Mouse (Mus musculus) A20 (cell line): Measurements from ENCODE around the gene Atp9a.

Experiments used
- DNase-seq: peaks from one replicate; pipeline ENCODE4 v3.0.0-alpha.2; 2011; ENCODE audit warnings: low read depth, low spot score

The Atp9a gene

DNA sequence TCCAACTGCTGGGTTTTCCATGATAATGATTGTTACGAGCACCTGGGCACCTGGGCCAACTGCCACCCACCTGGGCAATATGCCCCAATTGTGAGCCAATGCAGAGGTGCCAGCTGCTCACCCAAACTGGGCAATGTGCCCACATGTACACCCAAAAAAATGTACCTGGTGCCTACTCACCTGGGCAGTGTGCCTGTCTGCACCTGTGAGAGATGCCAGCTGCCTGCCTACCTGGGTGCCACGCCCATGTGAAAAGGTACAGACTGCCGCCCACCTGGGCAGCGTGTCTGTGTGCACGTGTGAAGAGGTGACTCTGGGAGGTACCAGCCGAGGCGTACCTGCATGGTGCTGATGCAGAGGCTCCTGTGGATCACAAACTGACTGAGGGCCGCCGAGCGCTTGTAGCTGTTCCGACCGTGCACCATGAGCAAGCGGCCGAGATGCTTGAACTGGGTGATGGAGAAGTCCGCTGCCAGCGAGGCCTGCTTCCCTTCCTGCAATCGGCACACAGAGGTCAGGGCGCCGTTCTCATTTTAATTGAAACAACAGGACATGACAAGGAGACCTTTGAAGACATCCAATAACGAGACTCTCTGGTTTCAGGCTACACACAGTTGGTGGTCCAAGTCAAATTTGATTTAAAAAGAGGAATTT is 98.6 kb downstream of the Atp9a start:
- DNase-seq, result no peak

DNA sequence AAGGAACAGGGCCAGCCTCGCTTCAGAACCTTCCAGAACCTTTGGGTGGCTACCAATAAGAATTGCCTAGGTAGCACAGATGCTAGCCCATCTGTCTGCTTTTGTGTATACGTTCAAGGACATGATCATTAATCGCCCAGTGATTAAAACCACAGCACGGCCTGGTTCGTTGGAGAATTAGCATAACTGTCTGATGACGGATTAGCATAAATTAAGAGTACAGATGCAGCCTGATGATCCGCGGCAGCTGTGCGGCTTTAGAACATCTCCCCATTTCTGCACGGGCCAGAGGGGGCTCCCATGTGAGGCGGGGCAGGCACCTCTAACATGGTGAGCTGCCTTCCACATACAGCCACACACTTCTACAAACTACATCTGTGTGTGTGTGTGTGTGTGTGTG is 100.0 kb downstream of the Atp9a start:
- no peak for DNase-seq

DNA sequence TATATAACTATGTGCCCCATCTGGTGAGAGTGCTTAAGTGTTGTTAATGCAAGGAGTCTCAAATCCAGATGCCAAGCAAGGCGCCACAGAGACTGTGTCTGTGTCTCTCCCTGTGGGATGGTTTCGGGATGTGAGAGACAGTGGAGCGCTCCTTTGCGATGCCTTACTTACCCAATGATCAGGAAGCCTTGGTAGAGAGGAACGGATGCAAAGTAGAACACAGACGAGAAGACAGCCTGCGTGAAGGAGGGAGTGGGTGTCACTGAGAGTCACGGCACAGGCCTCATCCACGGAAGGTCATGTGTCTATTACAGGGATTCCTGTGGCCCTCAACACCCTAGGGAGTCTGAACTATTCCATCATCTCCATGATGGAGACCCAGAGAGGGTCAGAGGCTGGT is 101.7 kb downstream of the Atp9a start:
- DNase-seq, result no peak

DNA sequence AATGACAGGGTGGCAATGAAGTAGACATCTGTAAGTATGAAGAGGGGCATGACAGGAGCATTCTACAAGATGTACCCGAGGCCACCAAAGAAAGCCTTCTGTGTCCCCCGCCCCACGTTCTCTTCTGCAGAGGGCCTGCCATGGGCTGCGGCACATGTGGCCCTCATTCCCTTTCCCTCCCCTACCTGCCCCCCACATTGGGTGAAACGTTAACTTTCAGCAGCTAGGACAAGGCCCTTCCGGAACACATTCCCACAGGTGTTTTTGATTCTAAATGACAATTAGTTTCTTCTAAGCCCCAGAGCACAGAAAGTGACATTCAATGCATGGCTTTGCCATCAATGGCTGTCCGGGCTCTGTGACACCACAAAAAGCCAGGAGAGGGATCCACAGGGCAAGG is 107.3 kb downstream of the Atp9a start:
- no peak for DNase-seq

DNA sequence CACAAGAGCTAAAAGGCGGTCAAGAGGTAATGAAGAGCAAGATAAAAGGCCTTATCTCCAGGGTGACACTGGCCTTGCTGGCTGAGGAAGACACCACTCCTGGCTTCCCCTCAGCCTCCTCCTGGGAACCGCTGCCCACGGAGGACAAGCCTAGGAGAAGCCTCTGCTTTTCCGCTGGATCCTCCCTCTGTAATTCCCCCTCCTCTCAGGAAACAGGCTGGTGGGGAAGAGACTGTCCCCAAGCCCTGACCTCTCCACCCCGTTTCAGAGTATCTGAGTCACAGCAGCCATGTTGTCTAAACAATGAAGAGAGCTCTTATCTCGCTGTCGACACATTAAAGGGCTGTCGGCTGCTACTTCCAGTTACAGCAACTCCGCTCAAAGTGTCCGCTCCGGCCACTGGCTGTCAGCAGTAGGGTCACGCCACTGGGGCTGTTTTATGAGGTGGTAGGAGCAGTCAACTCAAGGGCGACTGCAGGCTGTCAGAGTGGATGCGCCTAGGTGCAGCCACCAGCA is 108.8 kb downstream of the Atp9a start:
- DNase-seq, result no peak

DNA sequence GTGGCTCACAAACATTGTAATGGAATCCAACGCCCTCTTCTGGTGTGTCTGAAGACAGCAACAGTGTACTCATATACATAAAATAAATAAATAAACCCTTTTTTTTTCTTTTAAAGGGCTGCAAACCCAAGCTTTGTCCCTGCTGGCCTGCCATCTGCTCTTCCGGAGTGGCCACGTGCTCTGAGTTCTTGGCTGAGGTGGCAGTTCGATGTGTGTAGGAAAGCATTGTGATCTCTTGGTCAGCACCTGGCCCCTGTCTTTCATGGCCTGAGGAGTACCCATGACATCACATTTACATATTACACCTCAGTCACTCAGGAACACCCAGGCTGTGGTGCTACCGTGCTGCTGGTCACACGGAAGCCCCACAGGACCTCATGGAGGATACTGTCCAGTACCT is 109.7 kb downstream of the Atp9a start:
- DNase-seq, result no peak

DNA sequence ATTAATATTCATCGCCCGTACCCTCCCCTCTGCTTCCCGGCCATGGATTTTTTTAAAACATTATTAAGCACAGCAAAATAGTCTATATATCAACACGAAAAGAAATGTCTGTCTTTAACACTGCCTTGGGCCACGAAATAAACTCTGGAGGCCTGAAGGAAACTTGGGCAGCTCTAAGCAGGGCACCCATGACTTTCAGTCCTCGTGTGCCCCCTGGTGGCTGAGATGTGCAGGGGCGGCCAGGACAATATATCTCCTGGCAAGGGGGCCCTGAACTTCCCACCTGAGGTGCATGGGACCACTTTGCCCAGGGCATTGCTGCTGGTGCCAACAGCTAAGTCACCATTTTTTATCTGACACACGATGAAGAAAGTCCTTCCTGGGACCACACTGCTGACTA is 113.4 kb downstream of the Atp9a start:
- peak; percentile 71 for DNase-seq

DNA sequence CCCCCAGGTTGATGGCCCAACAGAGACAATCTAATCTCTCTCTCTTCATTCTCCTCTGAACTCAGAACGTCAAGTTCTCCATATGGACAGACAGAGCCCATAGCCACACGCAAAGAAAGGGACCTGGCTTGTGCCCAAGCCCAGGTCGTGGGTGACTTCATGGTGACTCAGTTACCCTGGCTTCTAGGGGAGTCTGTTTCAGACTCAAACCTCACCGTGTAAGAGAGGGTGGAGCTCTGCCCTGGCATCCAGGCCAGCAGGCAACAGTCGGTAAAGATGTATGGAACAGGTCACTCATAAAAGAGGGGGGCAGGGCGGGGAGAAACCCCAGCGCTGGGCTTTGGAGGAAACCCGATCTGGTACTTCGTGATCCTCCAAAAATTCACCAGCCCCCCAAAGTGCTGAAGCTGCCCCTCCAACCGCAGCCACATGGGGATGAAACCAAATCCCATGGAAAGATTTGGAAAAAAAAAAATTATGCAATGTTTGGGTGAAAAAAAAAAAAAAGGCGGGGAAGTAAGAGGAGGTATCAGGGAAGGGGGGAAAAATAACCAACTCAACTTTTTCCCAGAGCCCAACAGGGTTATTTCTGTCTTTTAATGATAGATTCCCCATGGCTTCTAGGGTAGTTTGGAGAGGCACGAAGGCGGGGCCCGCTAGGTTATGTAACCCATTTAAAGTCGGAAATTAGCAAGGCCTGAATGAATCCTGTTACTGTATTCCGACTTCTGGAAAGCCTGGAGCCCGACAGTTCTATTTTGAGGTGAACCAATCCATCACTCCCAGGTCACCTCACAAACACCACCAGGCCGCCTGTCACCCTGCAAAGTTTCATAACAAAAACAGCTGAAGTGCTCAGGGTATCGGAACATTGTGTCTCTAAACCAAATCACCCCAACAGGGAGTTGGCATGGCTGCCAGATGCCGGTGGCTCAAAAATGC is 114.1 kb downstream of the Atp9a start:
- no peak for DNase-seq

DNA sequence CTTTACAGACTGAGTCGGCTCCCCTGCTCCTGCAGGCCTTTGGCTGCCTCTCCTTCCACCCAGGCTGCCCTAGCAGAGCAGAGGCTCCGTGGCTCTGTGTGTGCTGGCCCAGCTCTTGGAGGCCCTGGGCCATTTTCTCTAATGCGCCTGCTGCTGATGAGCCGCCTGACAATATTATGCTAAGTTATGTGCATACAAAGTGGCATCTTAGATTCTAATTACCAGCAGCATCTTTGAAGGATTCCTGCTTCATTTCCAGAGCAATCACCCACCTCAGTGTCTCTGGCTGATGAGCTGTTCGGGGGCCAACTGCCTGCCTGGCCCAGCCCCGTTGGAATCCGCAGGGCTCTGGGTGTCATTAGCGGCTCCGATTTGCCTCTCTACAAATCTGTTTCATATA is 115.8 kb downstream of the Atp9a start:
- DNase-seq, result no peak

DNA sequence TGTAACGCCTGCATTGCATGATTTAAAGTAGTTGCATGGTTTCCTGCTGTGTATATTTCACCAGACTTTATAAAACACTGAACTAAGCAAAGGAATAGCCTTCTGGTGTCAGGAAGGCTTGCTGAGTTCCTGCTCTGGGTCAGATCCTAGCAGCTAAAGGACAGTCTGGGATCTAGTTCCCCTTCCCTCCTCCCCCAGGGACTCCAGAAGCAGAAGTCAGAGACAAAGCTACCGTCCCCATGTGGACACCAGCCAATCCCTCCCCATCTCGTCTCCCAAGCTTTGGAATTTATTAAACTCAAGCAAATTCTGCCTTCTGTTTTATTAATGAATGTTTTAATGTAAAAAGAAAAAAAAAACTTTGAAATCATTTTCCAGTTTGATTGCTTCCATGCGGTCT is 117.1 kb downstream of the Atp9a start:
- DNase-seq, result no peak

DNA sequence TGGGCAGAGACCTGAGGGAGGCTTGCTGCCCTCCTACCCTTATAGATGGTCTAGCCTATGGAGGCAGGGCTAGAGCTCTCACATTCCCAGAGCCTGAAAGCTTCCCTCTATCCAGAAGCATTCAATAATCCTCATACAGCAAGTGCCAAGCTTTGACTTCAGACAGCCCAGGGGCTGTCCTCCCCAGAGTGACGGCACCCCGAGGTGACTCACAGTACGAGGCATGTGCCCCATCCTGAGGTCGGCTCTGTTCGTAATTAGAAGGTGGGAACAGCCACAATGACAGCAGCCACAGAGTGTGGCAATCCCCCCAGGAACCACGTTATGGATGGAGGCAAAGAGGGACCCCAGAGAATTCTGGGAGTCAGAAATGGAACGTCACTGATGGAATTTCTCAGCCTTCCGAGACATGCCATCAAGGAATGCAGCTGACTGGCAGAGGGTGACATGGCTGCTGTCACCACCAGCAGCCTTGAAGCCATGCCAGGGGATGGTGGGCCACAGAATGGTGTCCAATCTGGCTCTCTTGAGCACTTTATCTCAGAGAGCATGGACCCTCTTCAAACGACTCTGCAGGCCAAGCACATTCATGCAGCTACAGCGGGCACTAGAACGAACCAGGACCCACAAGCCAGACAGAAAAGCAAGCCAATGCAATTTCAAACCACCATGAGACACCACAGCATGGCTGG is 121.0 kb downstream of the Atp9a start:
- no peak for DNase-seq

DNA sequence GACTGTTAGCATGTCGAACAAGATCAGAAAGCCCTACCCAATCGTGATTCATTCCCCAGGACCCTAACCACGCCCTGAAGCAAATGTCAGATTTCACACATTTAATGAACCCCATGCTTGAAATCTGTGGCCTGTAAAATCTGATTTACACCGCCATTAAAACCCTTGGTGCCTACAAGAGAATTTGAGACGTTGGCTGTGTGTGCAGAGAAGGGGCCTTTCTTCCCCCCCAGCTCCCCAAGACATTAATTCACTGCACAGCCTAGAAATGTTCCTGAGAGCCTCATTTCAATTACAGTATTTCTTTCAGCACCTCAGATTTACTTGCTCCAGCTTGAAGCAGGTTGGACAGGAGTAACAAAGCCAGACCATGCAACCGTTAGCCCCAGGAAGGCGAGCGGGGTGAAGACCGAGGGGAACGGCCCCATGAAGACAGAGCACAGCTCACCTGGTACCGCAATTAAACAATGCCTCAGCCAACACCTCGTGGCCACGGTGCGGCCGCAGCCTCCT is 123.9 kb downstream of the Atp9a start:
- DNase-seq, result no peak

DNA sequence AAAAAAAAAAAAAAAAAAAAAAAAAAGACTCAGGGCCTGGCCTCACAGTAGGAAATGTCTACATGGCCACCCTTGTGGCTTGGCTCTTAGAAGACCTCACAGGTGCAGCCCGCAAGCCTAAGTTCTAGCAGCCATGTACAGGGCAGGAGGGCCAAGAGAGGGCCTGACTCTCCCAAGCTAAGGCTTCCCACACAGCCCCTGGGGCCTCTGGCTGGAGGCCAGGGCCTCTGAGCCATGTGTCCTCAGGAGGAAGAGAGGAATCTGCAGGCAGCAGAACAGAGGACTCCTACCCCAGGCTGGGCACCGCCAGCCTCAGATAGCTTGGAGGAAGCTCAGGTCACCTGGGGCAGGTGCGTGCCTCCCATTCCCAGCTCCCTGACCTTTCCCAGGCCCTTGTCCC is 127.0 kb downstream of the Atp9a start:
- no peak for DNase-seq

DNA sequence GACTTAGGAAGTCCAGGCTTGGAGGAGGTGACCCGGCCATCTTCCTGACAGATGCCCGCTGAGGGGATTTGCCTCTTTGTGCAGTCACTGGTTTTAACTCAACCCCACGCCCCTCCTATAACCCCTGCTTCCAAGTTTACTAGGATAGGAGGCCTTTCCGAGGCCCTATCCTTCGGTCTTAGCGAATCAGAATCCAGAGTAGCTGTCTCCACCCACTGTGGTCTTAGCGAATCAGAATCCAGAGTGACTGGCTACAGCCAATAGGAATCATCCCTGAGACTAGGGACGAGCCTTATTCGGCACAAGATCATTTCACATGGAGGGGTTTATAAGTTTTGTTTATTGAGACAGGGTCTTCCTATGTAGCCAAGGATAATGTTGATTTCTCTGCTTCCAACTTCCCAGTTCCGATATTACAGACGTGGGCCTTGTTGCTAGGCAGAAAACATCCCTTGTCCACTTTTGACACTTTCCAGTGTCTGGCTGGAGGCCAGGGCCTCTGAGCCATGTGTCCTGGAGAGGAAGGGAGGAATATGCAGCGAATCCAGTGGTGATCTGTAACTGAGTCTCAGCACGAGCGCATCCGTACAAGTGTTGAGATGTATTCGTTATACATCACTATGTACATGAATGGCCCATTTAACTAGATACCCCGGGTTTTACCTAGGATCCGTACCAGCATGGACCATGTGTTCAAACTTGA is 127.9 kb downstream of the Atp9a start:
- no peak for DNase-seq

DNA sequence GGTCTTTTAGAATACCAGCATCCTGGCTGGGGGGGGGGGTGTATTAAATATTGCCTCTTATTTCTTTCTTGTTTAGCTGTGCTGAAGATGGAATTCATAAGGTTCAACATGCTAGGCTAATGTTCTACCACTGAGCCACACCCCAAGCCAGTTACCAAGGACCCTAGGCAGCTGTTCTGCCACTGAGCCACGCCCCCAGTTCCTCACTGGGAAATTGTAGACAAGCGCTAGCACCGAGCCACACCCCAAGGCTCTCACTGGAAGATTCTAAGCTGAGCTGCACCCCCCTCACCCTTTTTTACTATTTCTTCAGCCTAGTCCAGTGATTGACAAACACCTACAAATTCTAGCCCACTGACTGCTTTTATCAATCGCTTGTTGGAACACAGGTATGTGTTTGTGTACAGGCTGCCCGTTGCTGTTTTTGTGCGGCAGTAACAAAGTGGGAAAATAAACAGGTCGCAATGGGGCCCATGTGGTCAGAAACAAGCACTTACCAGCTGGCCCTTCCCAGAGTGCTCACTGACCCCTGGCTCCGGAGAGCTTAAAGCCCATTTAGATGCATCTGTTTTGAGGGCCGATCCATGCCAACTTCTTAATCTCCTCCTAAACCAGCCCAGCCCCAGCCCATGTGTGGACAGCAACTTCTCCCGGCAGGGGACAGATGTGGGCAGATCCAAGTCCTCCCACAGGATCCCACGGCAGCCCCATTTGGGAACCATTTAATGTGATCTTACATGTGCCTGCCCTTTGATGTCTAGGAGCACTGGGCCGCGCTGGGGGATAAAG is 128.9 kb downstream of the Atp9a start:
- DNase-seq, result no peak

DNA sequence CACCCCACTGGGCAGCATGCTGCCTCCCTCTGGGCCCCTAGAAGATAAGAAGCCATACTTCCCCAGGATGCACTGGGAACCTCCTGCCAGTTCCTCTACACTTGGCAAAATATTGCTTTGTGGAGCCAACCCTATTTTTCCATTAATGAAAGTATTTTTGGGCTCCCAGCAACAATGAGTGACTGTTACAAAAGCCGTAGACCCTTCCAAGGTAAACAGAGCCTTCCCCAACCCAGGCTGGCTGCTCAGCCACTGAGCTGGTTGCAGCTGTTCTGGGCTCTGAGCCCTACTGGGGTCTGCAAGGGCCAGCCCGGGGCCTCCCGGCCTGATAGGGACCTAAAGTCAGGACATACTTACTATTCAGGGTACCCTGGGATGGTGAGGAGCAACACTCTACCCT is 131.3 kb downstream of the Atp9a start:
- DNase-seq, result no peak

DNA sequence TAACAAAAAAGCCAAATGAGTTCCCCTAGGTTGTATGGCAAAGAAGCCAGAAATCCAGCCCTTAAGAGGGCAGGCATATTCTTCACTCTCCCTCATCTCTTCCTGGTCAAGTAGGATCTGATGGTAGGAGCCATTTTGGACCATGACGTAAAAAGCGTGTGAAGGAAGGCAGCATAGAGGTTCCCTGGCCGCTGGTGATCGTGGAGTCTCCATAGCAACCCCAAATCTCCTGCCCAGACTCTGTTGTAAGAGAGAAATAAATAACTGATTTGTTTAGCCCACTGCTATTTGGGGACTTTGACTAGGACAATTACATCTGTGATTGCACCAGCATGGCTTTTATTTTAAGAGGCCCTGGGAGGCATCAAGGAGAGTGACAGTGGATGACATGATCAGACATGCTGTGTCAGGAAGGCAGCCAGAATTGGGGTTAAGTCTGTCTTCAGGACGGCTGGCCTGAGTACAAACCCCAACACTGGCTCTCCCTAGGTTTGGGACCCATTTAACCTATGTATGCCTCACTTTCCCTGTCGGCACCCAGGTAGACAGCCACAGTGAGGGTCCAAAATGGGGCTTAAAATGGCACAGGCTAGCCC is 132.5 kb downstream of the Atp9a start:
- no peak for DNase-seq

DNA sequence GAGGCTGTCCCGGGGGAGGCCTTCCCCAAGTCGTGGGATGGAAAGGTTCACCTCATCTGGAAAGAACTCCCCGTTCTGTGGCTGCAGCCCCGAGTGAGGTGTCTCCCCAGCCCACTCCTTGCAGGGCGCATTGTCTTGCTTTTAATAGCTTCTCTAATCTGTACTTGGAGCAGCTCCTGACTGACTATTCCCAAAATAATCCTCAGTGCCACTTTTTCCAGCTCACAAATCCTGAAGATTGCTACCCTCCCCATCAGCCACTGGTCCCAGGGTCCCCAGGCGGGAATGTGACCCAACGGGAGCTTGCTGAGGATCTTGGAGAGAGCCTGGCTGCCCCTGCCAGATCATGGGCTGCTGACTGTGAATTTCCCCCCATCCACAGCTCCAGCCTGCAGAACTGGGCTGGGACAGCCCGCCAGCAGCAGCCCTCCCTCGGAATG is 134.1 kb downstream of the Atp9a start:
- no peak for DNase-seq

DNA sequence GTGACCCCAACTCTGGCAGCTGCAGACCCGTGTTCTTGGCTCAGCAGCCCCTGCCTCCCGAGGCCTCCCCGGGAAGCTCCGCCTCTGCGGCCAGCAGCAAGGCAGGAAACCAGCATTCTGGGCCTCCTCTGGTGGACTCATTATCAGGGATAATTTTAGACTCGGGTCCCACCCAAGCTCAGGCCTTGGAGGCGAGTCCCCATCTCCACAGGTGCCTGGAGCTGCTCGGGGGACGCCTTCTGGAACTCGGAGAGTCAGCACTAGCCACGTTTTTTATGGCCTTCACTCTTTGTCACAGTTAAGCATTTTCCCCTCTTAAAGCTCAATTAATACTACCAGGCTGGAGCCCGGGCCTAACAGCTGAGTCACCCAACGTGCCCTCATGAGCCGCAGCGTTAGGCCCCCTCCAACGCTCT is 137.5 kb downstream of the Atp9a start:
- no peak for DNase-seq

DNA sequence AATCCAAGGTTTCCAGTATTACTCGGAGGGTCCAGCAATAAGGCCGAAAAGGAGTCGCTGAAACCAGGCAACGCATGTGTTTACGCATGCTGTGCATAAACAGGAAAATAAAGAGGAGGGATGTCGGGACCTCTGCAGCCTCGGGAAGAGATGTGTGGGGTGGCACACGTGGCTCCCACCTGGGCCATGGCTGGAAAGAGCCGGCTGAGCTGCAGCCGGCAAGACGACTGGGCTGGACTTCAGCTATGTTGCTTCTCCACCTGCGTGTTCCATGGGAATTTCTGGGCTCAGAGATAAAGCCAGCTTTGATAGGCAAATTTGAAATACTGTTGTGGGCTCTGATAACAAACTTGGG is 139.8 kb downstream of the Atp9a start:
- no peak for DNase-seq
